In the genomic region with DNA sequence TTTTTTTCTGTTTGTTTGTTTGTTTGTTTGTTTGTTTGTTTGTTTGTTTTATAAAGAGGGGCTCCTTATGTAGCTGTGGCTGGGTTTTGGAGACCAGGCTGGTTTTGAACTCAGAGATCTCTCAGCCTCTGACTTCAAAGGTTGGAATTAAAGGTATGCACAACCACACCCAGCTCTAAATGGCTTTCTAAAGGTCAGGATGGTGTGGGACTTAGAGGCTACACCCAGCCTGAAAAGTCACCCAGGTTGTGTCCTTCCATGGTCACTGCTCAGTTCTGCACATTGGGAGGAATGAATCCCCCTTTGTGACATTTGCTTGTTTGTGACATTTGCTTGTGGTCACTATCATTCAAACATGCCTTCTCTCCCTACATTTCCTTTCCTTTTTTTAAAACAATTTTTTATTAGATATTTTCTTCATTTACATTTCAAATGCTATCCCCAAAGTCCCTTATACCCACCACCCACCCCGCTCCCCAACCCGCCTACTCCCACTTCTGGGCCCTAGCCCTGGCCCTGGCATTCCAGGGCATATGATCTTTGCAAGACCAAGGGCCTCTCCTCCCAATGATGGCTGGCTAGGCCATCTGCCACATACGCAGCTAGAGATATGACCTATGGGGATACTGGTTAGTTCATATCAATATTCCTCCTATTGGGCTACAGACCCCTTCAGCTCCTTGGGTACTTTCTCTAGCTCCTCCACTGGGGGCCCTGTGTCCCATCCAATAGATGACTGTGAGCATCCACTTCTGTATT, we compare ENCODE assay signal across 26 mouse cellular contexts.
"Had no signal": no experiment of that assay in that cellular context is flagged by ENCODE, and none has a peak within 500 bp of the region (broad histone marks: within the 10 kb centered on the region; RNA-seq: fewer than 3 reads in every experiment).

No protein-coding gene starts in this region.

- H3K4me2 ChIP-seq: limb, embryonic 13.5 days; lung, embryonic 15.5 days; midbrain, embryonic 15.5 days; neural tube, embryonic 12.5 days; neural tube, embryonic 15.5 days had no signal

- H3K27ac ChIP-seq: kidney, postnatal 0 days; layer of hippocampus, adult 2 months; limb, embryonic 10.5 days; limb, embryonic 13.5 days; lung, embryonic 15.5 days; midbrain, embryonic 10.5 days; midbrain, embryonic 15.5 days; neural tube, embryonic 12.5 days; neural tube, embryonic 15.5 days; stomach, postnatal 0 days had no signal

- H3K9me3 ChIP-seq: limb, embryonic 10.5 days; limb, embryonic 13.5 days; lung, embryonic 15.5 days; megakaryocyte, embryonic 14.5 days; midbrain, embryonic 10.5 days; midbrain, embryonic 15.5 days; neural tube, embryonic 12.5 days; neural tube, embryonic 15.5 days had no signal

- DNase-seq: kidney, adult 18-20 months; kidney, adult 9 months; kidney, postnatal 25 days; layer of hippocampus, adult 9-11 months; lung, adult 18-20 months; lung, postnatal 10 days; lung, postnatal 36 days; retina, postnatal 1 day; right cerebral cortex, postnatal 14 days; right cerebral cortex, postnatal 4 days; thymus, adult 2 months; thymus, postnatal 14 days; thymus, postnatal 4 days had no signal

- ATAC-seq: inflammation-experienced regulatory T-cells, adult 6 months; intestine, embryonic 16.5 days; midbrain, embryonic 15.5 days had no signal

- H3K4me1 ChIP-seq: limb, embryonic 10.5 days; limb, embryonic 13.5 days; lung, embryonic 15.5 days; midbrain, embryonic 10.5 days; midbrain, embryonic 15.5 days; neural tube, embryonic 12.5 days; neural tube, embryonic 15.5 days had no signal

- H3K36me3 ChIP-seq: limb, embryonic 10.5 days; limb, embryonic 13.5 days; lung, embryonic 15.5 days; midbrain, embryonic 10.5 days; midbrain, embryonic 15.5 days; neural tube, embryonic 12.5 days; neural tube, embryonic 15.5 days had no signal

- H3K4me3 ChIP-seq: layer of hippocampus, adult 2 months; limb, embryonic 10.5 days; limb, embryonic 13.5 days; lung, embryonic 15.5 days; megakaryocyte, embryonic 14.5 days; midbrain, embryonic 10.5 days; midbrain, embryonic 15.5 days; neural tube, embryonic 12.5 days; neural tube, embryonic 15.5 days had no signal

- H3K9ac ChIP-seq: limb, embryonic 13.5 days; lung, embryonic 15.5 days; midbrain, embryonic 15.5 days; neural tube, embryonic 12.5 days; neural tube, embryonic 15.5 days had no signal

- H3K27me3 ChIP-seq: limb, embryonic 13.5 days; lung, embryonic 15.5 days; megakaryocyte, embryonic 14.5 days; midbrain, embryonic 15.5 days; neural tube, embryonic 12.5 days; neural tube, embryonic 15.5 days had no signal
